Mouse (Mus musculus): ENCODE measurements at regions not wholly inside any gene's neighbourhood (a gene's known extent, or its start where the extent isn't known, plus 50 kb on each side); places are given as distances from the start of the nearest gene placed in this dataset.

DNA sequence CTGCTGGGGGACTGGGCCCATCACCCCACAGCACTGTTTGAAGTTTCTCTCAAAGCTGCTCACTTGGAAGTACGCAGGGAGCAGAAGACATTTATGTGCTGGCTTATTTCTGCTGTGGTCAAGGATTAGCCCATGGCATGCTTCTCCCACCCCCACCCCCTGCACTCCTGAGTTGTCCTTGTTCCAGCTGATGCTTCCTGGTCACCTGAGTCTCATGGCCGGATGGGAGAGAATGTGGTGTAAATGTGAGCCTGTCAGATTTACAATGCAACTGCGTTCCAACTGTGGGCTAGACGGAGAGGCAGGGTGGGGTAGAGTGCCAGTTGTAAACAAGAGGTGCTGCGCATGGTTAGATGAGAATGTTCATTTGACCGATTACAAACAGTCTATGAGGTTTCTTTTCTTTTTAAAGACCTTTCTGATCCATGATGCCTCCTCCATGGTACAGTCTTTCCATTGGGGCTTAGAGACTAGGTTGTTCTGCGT lies 208.1 kb downstream of the Ktn1 start:
- TF ChIP-seq POLR2A (IDR thresholded peaks at IDR 0.05; ENCODE audit: borderline replicate concordance, insufficient read depth, low read length) (no peak), CTCF (IDR thresholded peaks at IDR 0.05; ENCODE audit: borderline replicate concordance, insufficient read depth, low read depth, low read length) (no peak)

All from cerebellum, adult 2 months (tissue).